Mouse (Mus musculus) MEL-GATA-1-ER (cell line): ENCODE results near the gene Cntnap2.

Experiments used
- DNase-seq: peaks from one replicate; pipeline ENCODE4 v3.0.0-alpha.2; 2012; ENCODE audit warnings: low read depth; ENCODE audit errors: extremely low read depth

The Cntnap2 gene

DNA sequence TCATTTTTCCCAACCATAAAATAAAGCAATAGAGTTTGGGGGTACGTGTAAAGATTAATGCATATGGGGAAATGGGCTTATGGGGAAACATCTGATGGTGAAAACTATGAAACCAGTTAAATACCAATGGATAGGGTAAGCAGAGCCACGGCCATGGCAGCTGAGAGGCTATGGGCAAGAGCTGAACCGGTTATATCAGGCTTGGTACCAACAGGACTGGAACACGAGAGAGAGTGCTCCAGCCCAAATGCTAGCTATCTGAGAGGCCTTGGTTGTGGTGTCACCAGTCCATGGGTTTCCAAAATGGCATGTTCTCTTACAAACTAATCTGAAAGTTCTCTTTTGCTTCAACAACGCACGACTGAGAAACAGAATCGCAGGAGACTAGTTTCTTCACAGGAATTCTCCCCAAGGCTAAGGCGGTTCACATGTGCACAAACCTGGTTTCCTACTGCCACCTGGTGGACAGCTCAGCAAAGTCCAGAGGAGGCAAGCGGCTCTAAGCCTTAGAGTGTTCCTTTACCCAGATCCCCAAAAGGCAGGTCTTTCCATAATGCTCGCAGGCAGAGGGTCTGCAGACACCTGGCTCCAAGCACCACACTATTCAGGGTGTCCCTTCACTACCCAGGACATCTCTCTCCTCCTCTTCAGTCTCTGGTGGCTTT, 1902.0 kb downstream of the Cntnap2 start:
- peak; percentile 2 for DNase-seq

DNA sequence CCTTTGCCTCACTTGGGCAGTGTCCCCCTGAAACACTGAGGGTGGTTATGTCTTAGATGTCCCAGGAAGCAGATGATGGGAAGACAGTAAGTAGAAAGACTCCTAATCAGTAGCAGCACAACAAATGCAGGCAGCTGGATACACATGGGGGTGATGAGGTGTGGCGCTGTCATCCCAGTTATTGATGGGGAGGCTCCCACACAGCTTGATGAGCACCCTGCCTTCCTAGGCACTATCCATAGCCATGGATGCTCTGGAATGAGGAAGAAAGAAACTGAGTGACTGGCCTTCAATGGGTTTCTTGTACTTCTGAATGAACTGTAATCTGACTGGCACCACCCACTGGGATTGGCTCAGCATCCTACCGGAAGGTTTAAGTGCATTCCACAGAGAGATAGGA, 1904.1 kb downstream of the Cntnap2 start:
- DNase-seq: no peak

DNA sequence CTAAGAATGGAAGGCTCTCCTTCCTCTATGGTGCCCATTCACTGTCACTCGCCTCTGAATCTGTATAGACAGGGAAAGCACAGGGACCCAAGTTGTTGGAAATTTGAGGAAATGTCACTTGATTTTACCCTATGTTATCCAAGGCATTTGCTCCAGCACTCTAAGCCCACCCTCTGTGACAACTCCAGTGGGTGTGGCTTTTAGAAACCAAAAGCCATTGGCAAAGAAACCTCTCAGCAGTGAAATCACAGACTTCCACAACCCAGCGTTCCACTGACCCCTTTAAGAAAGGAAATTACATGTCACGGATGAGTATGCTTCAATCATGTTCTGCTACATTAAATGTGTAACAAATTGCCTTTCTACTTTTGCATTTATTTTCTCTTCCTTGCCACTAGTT, 1904.5 kb downstream of the Cntnap2 start:
- no peak for DNase-seq

DNA sequence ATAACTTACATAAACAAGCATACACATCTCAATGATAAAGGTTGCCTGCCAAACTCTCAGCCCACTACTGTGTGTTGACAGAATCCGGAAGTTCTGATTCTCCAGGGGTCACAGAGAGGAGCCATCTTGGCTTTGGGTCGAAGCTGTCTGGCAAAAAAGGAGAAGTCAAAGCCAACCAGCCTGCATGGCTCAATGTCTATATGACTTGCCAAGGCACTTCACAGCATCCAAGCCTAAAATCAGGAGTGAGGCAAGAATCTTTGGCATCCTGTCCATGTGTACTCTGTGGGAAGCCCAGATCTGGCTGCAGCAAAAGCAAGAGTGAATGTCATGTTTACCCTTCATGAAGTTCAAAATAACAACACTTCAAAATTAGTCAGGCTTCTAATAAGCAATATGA, 1913.5 kb downstream of the Cntnap2 start:
- DNase-seq: no peak

DNA sequence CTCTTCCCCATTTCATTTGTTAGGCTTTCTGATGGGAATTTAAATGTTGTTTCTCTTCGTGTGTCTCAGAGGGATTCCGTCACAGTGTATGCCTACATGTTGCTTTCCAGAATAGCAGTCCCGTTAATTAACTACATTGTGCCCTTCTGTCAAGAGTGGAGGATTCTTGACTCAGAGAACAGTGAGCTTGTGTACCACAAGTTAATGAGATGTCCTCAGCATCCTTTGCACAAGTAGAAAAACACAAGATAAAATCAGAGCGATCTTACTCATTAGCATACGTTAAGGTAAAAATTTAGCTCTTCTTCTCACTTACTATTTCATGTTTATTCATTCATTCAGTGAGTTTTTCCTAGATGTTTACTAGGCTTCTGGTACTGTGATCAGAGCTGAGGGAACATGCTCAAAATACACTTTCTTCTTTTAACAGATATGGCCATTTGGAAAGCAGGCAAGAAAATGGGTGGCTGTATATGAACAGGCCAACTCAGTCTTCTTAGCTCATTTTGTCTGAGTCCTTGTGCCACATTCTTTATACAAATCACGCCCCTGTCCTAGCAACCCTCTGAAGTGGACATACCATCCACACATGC, 1936.9 kb downstream of the Cntnap2 start:
- no peak for DNase-seq

DNA sequence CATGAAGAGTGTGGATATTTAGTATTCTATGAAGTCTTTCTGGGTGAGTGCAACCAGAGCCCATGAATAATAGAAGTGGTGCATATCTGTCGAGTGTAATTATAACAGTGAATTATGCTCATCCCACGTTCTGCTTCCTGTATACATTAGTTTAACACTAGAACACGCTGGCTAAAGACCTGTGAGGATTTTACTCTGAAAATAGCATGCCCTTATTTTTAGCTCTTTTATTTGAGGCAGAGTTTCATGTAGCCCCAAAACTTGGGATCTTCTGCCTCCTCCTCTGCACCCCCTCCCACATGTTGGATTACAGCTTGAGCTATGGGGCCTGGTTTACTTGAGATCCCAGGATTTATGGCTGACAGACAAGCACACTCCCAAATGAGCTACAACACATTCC, 1945.3 kb downstream of the Cntnap2 start:
- no peak for DNase-seq

DNA sequence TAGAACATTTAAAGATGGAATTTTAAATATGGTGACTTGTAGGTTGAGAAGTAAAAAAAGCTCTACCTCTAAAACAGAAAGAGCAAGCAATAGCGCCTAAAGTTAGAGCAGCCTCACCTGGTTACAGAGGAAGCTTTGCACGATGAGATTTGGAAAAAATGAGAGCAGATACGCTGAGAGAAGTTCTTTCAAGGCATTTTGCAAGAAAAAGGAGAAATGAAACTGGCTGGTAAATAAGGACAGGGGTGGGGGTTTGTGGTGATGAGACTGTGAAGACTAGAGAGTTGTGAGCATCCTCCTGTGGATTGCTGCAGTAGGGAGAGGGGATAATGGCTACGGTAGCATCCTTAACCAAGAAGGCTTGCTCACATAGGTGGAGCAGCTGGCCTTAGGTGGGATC, 1953.8 kb downstream of the Cntnap2 start:
- no peak for DNase-seq

DNA sequence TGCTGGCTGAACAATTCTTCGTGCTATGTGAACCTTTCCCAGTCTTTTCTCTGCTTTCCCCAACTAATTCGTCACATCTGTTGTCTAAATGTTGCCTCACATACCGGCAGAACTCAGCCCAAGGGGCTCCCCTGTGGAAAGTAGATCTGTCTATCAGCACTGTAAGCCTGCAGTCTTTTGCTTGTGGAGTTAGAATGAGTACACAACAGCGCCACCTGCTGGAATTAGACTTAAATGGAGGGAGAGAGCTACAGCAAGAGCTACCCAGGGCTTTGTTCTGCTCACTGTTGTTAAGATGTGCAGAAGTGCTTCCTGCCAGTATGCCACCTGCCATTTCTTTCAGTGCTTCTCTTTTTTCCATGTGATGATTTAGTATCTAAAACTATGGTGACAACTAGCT, 1954.4 kb downstream of the Cntnap2 start:
- DNase-seq: peak; percentile 67

DNA sequence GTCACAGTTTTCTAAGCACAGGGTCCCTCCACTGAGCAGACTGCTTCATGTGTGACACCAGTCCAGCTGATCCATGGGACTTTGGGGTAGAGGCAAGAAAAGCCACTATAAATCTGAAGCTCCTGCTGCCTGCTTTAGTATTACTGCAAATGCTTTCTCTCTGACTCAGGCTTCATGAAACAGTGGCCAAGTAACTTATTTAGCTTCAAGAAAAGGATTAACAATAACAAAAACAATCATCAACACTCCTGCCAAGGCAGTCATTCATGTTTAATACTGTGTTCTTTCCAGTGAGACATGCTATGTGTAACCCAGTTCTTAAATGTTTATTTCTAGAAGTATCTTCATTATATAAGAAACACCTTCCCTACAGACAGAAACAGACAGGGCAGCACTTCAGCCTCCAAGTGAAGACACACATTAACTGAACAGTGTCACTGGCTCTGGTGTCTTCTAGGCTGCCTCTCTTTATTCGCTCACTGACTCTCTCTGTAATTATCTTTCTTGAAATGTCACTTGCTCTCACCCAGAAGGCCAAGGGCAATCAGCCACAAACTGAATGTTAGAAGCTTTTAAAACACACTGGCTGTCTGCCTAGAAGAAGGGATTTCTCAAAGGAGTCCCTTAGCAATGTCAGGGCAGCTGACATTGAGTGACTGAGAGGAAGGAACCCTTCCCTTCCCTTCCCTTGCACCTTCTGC, 1955.9 kb downstream of the Cntnap2 start:
- no peak for DNase-seq

DNA sequence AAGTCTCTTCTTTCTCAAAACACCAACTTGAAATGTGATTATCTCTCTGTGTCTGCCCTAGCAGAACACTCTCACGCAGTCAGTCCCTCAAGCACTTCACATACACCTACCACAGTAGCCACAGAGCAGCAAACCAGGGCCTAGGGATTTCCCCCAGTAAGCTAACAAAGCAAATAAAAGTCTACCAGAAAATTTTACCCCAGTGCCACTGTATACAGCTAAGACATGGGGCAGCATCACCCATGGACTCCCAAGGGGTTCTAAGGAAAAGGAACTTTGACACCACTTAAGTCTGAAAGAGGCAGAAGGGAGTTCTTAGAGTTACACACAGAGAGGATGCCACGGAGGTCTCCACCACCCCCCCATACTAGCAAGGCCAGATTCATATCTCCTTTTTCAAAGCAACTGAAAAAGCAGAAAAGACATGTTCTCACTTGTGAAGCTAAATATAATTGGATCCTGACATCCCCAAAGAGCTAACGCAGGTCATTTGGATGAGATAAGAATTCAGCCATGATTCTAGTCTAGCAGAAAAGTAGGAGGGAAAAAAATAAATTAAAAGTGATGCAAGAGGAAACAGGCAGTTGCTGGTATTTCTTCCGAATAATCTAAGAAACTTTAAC, 1967.0 kb downstream of the Cntnap2 start:
- no peak for DNase-seq

DNA sequence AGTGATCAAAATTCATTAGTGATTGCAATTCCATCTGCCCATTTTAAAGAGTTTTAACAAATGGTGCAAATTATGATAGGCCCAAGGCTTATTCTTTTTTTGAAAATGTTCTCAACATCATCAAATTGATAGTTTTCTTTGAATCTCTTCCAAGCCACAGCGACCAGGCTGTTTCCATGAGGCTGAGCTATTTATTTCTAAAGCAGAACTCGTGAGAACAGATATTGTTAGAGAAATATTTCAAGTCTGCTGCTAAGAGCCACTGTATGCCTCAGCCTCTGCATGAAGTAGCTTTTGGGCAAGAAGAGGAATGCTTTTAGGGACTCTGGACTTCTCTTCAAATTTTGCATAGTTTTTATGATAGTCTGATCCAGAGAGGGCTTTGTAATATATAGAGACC, 1972.2 kb downstream of the Cntnap2 start:
- no peak for DNase-seq

DNA sequence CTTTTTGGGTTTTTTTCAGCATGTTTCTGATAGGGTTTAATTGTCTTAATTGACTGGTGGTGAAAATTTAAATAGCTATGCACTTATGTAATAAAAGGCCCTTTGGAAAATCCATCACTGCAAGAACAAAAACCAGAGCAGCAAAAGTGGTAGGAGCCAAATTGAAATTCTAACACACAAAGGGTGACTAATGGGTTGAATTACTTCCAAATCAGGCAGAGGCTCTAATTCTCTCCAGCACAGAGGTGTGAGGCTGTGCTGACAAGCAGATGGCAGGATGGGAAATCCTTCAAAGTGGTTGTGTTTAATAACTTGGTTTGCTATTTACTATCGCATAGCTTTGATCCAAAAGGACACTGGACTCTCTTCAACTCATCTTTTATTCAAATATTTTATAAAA, 1983.4 kb downstream of the Cntnap2 start:
- DNase-seq: no peak

DNA sequence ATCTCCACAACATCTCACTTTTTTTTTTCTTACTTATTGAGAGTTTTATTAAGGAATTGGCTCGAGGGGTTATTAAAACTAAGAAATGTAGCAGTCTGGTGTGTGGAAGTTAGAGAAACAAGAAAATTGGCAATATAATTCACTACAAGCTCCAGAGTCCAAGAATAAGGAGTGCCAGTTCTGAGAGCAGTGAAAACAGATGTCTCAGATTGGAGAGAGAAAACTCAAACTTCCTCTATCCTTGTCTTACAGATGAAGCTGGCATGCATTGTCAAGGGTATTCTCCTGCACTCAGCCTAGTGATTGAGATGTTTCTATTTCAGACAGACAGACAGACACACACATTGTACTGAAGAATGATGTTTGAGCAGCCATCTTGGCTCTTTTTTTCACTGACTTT, 1984.4 kb downstream of the Cntnap2 start:
- no peak for DNase-seq

DNA sequence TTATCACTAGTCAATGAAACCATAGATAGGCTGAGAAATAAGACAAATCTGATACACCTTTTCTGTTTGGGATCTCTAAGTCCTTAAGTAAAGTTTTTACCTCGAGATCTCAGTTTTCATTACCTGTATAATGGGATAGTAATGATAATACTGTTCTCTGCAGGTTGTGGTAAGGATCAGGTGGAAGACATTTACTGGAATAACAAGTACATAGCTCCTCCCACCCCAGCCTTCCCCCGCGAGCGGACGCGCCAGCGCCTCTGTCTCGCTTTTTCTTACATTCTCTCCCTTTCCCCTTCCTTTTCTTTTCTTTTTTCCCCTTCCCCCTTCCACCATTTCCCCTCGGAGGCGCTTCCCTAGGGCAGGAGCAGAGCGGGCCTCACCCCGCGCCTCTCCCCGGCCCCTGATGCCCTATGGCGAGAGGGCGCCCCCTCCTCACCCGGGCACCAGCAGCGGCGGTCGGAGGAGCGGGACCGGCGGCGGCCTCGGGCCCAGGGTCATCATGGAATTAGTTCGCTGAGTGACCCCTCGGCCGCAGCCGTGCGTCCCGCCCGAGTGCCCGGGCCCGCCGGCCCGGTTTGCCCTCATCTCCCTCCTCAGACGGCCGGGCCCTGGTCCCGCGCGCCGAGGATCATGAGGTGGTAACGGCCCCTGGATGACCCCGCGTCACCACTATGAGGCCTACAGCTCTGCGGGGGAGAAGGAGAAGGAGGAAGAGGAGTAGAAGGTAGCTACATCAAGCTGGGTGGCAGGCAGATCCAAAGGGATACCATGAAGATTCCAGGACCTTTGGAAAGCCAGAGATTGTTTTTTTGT, 1985.4 kb downstream of the Cntnap2 start:
- no peak for DNase-seq

DNA sequence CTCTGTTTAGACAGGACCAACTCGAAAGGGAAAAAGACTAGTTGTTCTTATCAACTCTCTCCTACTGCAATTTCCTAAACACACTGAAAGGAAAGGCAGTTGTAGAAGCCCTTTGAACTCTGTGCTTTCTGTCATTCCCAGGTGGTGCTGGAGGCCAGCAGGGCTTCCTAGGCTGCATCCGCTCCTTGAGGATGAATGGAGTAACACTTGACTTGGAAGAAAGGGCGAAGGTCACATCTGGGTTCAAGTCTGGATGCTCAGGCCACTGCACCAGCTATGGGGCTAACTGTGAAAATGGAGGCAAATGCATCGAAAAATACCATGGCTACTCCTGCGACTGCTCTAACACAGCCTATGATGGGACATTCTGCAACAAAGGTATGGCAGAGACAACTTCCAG, 1989.9 kb downstream of the Cntnap2 start:
- no peak for DNase-seq

DNA sequence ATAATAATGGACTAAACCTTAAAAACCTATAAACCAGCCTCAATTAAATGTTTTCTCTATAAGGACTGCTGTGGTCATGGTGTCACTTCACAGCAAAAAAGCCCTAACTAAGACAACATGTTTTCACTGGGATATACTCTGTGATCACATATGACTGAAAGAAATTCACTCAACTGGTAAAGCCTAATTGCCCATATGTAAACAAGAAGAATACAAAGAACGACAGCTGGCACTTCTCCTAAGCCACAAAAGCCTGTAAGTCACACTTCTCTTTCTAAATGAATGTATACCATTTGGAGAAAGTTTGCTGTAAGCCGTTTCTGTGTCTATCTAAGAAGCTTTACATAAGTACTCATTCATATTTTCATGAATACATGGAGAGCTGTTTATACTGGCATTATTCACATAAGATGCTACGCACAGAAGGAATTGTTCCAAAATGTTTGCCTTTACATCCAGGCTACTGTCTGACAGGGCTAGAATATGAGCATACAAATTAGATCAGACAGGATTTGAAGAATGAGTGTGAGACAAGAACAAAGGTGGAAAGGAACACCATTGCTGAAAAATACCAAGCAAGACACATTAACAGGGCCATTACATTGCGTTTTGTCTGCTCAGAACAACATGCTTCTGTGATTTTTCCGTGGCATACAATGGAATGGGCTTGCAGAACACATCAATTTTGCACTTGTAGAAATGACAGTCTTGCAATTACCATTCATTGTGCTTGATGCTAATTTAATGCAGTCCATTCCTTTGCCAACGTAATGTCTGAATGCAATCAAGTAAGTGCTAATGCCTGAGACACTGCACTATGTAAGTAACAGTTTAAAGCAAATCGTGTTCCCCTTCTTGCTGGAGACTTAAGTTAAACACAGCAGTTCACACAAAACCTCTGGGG, 1991.4 kb downstream of the Cntnap2 start:
- no peak for DNase-seq

DNA sequence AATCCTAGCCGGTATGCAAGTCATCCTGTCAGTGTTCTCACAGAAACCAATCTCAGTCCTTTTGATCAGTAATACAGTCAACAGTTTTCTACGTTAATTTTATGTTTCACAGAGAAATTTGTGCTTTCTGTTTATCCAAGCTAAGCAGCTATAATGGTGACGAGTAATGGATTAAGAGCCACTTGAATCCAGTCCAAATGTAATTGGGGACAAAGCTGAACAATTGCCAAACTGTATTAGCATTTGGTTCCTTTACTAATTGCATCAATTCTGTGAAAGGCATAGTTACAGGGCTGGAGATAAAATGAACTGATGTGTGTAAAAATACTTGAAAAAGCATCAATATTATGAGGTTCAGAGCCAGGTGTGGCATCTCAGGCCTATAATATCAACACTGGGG, 2002.2 kb downstream of the Cntnap2 start:
- no peak for DNase-seq

DNA sequence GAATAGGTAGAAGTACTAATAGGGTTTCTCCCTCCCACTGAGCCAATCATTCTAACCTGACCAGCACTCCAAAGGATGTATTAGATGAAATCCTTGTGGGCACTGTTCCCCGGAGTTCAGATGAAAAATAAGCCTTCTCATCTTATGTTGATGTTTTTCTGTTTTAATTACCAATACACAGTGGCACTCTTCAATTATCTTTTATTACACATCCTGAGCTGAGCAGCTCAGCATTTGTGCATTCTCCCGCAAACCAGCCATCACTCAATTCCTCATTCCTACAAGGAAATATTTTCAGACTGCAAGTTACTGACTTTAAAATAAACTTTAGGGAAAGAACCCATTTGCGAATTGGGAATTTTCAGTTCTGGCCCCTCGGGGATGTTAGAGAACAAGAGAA, 2030.8 kb downstream of the Cntnap2 start:
- no peak for DNase-seq

DNA sequence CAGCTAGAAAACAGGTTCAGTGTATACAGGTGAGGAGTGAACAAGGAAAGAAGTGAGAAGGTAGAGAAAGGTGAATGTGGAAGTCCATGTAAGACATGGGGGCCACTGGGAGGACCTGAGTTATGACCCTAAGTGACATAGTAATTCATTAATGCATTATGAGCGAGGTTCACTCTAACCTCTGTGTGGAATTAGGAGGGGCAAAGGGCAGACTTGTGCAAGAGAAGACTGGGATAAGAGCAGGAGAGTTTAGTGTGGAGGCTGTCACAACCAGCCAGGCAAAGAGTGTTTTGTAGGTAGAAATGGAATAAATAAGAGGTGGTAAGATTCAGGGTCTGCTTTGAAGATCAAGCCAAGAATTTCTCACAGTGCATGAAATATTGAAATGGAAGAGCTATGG, 2045.8 kb downstream of the Cntnap2 start:
- DNase-seq: no peak

DNA sequence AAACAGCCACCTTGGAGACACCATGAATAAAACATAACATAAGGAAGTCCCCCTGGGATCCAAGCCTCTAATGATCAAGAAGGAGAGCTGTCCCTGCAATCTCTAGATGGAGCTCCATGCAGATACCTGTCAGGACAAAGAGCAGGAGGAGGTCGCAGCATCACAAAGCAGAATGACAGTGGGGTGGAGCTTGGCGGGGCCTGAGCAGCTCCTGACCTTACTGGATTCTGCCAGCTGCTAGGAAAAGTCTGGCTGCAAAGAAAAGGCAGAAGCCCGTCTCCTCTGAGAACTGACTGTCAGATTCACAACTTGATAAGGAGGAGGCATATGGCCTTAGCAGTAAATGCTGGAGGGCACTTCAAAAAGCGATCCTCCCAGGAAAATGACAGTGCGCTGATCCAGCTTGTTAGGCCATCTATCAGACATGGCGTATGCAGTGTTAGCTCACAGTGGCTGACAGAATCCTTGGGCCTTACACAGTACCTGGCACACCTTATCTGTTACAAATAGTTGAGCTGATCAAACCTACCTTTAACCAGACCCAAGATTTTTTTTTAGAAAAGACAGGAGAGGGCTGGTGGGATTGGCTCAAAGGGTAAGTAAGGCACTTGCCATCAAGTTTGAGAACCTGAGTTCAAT, 2050.5 kb downstream of the Cntnap2 start:
- no peak for DNase-seq
